Mouse (Mus musculus): ENCODE measurements around the gene Fndc8.
A peak's percentile ranks its signal among the peaks of the same experiment; 100 is the strongest.

DNA sequence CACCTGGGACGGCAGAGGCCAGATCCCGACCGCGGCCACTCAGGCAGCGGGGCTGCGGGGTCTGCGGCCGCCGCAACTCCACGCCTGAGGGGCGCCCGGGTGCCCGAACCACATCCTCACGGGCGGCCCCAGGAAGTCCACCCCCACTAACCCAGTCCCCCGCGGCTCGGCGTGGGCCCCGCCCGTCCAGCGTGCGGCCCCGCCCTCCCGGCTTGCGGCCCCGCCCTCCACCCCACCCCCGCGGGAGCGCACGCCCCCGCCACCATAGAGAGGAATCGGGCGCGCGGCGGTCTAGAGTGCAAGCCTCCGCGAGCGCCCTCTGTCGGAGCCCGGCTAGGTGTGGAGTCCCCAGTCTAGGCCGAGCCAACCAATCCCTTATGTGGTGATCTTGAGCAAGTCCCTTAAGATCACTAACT, 20.9 kb upstream of the Fndc8 start, which contains the start of gene Rffl:
- TF ChIP-seq JUND (conservative IDR thresholded peaks at IDR 0.05; ENCODE audit: low read depth, low read length) (no peak), CTCF (conservative IDR thresholded peaks at IDR 0.05 in 1 of 2, IDR thresholded peaks at IDR 0.05 in 1 of 2; ENCODE audit: low read depth in 2 of 2, low read length in 2 of 2) (peak in 1 of 2 experiments; percentile 89; a peak in 2 of 4 replicates), ZMIZ1 (IDR thresholded peaks at IDR 0.05; ENCODE audit: low read depth, low read length) (no peak), ZC3H11A (IDR thresholded peaks at IDR 0.05; ENCODE audit: low read depth, low read length) (no peak), USF1 (IDR thresholded peaks at IDR 0.05; ENCODE audit: low read depth, low read length) (no peak), HCFC1 (IDR thresholded peaks at IDR 0.05; ENCODE audit: low read depth, low read length) (peak; percentile 70), EP300 (IDR thresholded peaks at IDR 0.05; ENCODE audit: low read length) (no peak)

Data from CH12.LX (cell line).